9 mouse cellular contexts compared by ENCODE assay signal in the genomic region with DNA sequence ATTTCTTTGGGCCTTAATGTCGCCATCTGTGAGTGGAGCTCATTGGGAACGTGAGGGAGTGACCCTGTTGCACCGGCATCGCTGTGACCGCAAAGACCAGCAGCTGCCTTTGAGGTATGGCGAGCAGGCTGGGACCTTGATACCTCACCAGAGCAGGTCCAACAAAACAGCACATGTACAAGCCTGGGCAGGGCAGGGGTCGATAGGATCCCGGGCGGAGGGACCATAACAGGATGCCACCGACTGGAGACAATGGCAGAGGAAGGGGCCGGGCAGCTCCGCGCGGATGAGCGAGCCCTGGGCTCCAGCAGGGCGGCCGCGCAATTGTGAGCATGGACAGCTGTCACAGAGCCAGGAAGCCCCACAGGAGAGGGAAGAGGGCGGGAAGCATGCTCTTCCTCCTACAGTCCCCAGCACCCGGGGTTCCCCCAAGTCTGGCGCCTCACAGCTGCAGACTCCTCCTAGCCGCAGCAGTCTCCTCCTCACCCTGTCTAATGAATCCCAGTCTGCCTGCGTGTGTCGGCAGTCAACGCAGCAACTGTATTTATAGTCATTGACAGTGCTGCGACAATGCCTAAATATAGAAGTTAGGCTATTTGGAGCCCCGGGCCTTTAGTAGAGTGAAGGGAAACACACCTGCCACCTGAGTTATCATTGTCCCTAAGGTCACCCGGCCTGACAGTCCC. TPM values are rescaled to one million over a fixed set of nuclear protein-coding genes. Genes with fewer than 3 reads are reported as not detected.
DNase-seq lines count a peak whose midpoint lies in the region; ATAC-seq and TF ChIP-seq lines count a peak whose summit lies in the region.
"Had no signal": no experiment of that assay in that cellular context is flagged by ENCODE, and none has a peak within 500 bp of the region (broad histone marks: within the 10 kb centered on the region; RNA-seq: fewer than 3 reads in every experiment).

No protein-coding gene starts in this region.

- no peaks in the 10 kb centered on the region for H3K9me3 ChIP-seq in embryonic facial prominence, embryonic 11.5 days (replicated peaks; ENCODE audit: control insufficient read depth, low read length)
- no peaks in the 10 kb centered on the region for H3K9me3 ChIP-seq in liver, embryonic 14.5 days (ENCODE audit: control insufficient read depth, low read length)

- H3K36me3 ChIP-seq in embryonic facial prominence, embryonic 11.5 days (replicated peaks; ENCODE audit: control insufficient read depth, insufficient read depth, low read depth, low read length) = no peaks in the 10 kb centered on the region
- no peaks in the 10 kb centered on the region for H3K36me3 ChIP-seq in liver, embryonic 14.5 days (replicated peaks; ENCODE audit: control insufficient read depth, insufficient read depth, low read depth)

- peak overlapping the region; percentile 71 for H3K4me2 ChIP-seq in embryonic facial prominence, embryonic 11.5 days (ENCODE audit: low read depth, low read length)
- H3K4me2 ChIP-seq in liver, embryonic 14.5 days (ENCODE audit: low read depth) = peak overlapping the region; percentile 49

- H3K4me3 ChIP-seq in layer of hippocampus, adult 2 months = peak overlapping the region; percentile 47
- peak overlapping the region; percentile 23 for H3K4me3 ChIP-seq in embryonic facial prominence, embryonic 11.5 days (ENCODE audit: low read depth, low read length)
- H3K4me3 ChIP-seq in liver, embryonic 14.5 days (ENCODE audit: insufficient read depth in 1 of 2, low read depth in 2 of 2, low read length in 2 of 2) = peak overlapping the region; percentile 7 to 12; a peak in 3 of 4 replicates

- no peak for DNase-seq in layer of hippocampus, adult 2 months (ENCODE audit: low spot score in 2 of 2)
- no peak for DNase-seq in layer of hippocampus, adult 9-10 months (ENCODE audit: low spot score)
- peak; percentile 52 for DNase-seq in embryonic facial prominence, embryonic 11.5 days (ENCODE audit: low spot score)
- DNase-seq in heart, adult 9 months (ENCODE audit: low spot score in 2 of 2) = peak; percentile 84 to 87
- peak; percentile 66 for DNase-seq in kidney, adult 18-20 months
- DNase-seq in liver, embryonic 14.5 days (ENCODE audit: low read depth in 3 of 3, low spot score in 3 of 3) = no peak
- peak; percentile 36 for DNase-seq in telencephalon, adult 2 months (ENCODE audit: low read depth, low spot score)

- no peaks in the 10 kb centered on the region; the same call in 1 of the 2 replicates for H3K4me1 ChIP-seq in embryonic facial prominence, embryonic 11.5 days (ENCODE audit: control insufficient read depth, insufficient read depth, low read length)
- peaks cover 3 to 10% of the 10 kb centered on the region in 2 experiments; a peak in 2 of 4 replicates for H3K4me1 ChIP-seq in liver, embryonic 14.5 days (replicated peaks; ENCODE audit: control insufficient read depth in 2 of 2, insufficient read depth in 2 of 2, low read length in 1 of 2)

- H3K27me3 ChIP-seq in embryonic facial prominence, embryonic 11.5 days (ENCODE audit: control insufficient read depth, insufficient read depth, low read length) = peaks cover 3% of the 10 kb centered on the region
- peaks cover 16% of the 10 kb centered on the region for H3K27me3 ChIP-seq in liver, embryonic 14.5 days (ENCODE audit: control insufficient read depth, insufficient read depth, low read length)
- H3K27me3 ChIP-seq: Patski had no signal

- ATAC-seq in embryonic facial prominence, embryonic 11.5 days (replicated peaks; ENCODE audit: insufficient number of reproducible peaks, low FRiP score, low TSS enrichment, low read depth) = peak; percentile 64; the same call in 1 of the 2 replicates
- peak; percentile 53 for ATAC-seq in liver, embryonic 14.5 days (ENCODE audit: insufficient read depth)
- ATAC-seq in monocyte, adult 5-6 weeks (replicated peaks; ENCODE audit: insufficient number of reproducible peaks, low FRiP score, low TSS enrichment, poor library complexity, severe bottlenecking) = peak; percentile 76
- ATAC-seq: Patski had no signal

- no peak for TF ChIP-seq EP300 in liver, embryonic 14.5 days (IDR thresholded peaks at IDR 0.05; ENCODE audit: low read depth)

- TF ChIP-seq CTCF in layer of hippocampus, adult 2 months (conservative IDR thresholded peaks at IDR 0.05) = peak; percentile 35; the same call in 1 of the 2 replicates
- no peak for TF ChIP-seq CTCF in liver, embryonic 14.5 days (IDR thresholded peaks at IDR 0.05; ENCODE audit: low read depth)

- whole genome bisulfite sequencing in embryonic facial prominence, embryonic 11.5 days = 4% methylated on average over 18 of the region's 28 CpGs
- 4% methylated on average over 28 of the region's 28 CpGs for WGBS in liver, embryonic 14.5 days (ENCODE audit: insufficient replicate concordance)

- peak overlapping the region; percentile 2; the same call in 1 of the 2 replicates for H3K27ac ChIP-seq in layer of hippocampus, adult 2 months
- H3K27ac ChIP-seq in embryonic facial prominence, embryonic 11.5 days (replicated peaks; ENCODE audit: low read depth, low read length) = no peak overlapping the region
- H3K27ac ChIP-seq in liver, embryonic 14.5 days = no peak overlapping the region

- peak overlapping the region; percentile 57 for H3K9ac ChIP-seq in embryonic facial prominence, embryonic 11.5 days (replicated peaks; ENCODE audit: low read length)
- no peak overlapping the region for H3K9ac ChIP-seq in liver, embryonic 14.5 days (replicated peaks)

RNA-seq across cellular contexts. Expression of gene Adgre5, which starts 6.7 kb away (rescaled TPM):
- total RNA-seq in layer of hippocampus, adult 2 months (2021) = 10 to 100 TPM in 1 of 2 experiments, 1 to 10 TPM in 1; 8.1 to 12.4 TPM
- polyA plus RNA-seq in embryonic facial prominence, embryonic 11.5 days (2014; fragmentation: Nextera tagmentation; extraction: Ambion mirVana) = 19.0 and 22.1 TPM in 2 replicates
- polyA plus RNA-seq in liver, embryonic 14.5 days (2012; rRNA removed) = 8.6 and 11.3 TPM in 2 replicates
- polyA plus RNA-seq in liver, embryonic 14.5 days (2014; fragmentation: Nextera tagmentation; extraction: Ambion mirVana) = 8.7 and 8.9 TPM in 2 replicates
- 1,127 to 1,315 TPM (median 1,167 TPM) in 3 replicates for total RNA-seq in monocyte, adult 5-6 weeks (2017)

RNA-seq across cellular contexts. Expression of gene Ddx39, which starts 32.8 kb away (rescaled TPM):
- 10 to 100 TPM; 17.9 to 20.4 TPM for total RNA-seq in layer of hippocampus, adult 2 months (2021)
- 191 and 195 TPM in 2 replicates for polyA plus RNA-seq in embryonic facial prominence, embryonic 11.5 days (2014; fragmentation: Nextera tagmentation; extraction: Ambion mirVana)
- polyA plus RNA-seq in liver, embryonic 14.5 days (2012; rRNA removed) = 92.3 and 110 TPM in 2 replicates
- polyA plus RNA-seq in liver, embryonic 14.5 days (2014; fragmentation: Nextera tagmentation; extraction: Ambion mirVana) = 191 and 199 TPM in 2 replicates
- total RNA-seq in monocyte, adult 5-6 weeks (2017) = 51.8 to 77.1 TPM (median 60.3 TPM) in 3 replicates

RNA-seq across cellular contexts. Expression of gene Pkn1, which starts 48.8 kb away (rescaled TPM):
- 10 to 100 TPM; 47.9 to 56.8 TPM for total RNA-seq in layer of hippocampus, adult 2 months (2021)
- polyA plus RNA-seq in embryonic facial prominence, embryonic 11.5 days (2014; fragmentation: Nextera tagmentation; extraction: Ambion mirVana) = 20.6 and 21.5 TPM in 2 replicates
- 8.7 and 9.5 TPM in 2 replicates for polyA plus RNA-seq in liver, embryonic 14.5 days (2012; rRNA removed)
- 6.9 TPM in 2 replicates for polyA plus RNA-seq in liver, embryonic 14.5 days (2014; fragmentation: Nextera tagmentation; extraction: Ambion mirVana)
- total RNA-seq in monocyte, adult 5-6 weeks (2017) = 159 to 217 TPM (median 178 TPM) in 3 replicates

Comparison
In these comparisons a context has a peak if more than half of its experiments do, and no peak if none do; other contexts are left out.
1. DNase-seq: peak in embryonic facial prominence, embryonic 11.5 days (single experiment), heart, adult 9 months (2 of 2), kidney, adult 18-20 months (single experiment) and telencephalon, adult 2 months (single experiment); none in layer of hippocampus, adult 2 months (0 of 2), layer of hippocampus, adult 9-10 months (single experiment) and liver, embryonic 14.5 days (0 of 3).
2. RNA of gene Adgre5, which starts 6.7 kb away (total RNA-seq): 1,127 to 1,315 TPM in monocyte, adult 5-6 weeks; 8.1 to 12.4 TPM in layer of hippocampus, adult 2 months; every median in the first group is over 10 times any median in the second.
3. Peak in every context shown above with its lines, with median percentiles within 50 percentile points of each other: H3K4me3 ChIP-seq and ATAC-seq.